Mouse (Mus musculus): ENCODE results near the gene Rbbp4. TPM values are rescaled to one million over a fixed set of nuclear protein-coding genes. Genes with fewer than 3 reads are reported as not detected.

Gene Rbbp4
- total and polyA plus RNA-seq, 3 experiments, result 16.8 to 70.7 (median 67.0) TPM

GRCm38 (mm10) chr4:129374219-129374755 is 39.1 kb upstream of the Rbbp4 start:
- DNase-seq, result no peak
- Histone ChIP-seq H3K36me3 (ENCODE audit: control insufficient read depth, insufficient read depth, low read length) (no peaks in the 10 kb centered on the region), H3K27me3 (ENCODE audit: control insufficient read depth, insufficient read depth, low read length) (no peaks in the 10 kb centered on the region), H3K9ac (ENCODE audit: low read depth, low read length) (no peak overlapping the region), H3K79me2 (replicated peaks; ENCODE audit: control insufficient read depth, insufficient read depth, low read length) (no peaks in the 10 kb centered on the region), H3K4me1 (ENCODE audit: control insufficient read depth, insufficient read depth, low read length) (no peaks in the 10 kb centered on the region; the same call in 1 of the 2 replicates), H3K4me3 (no peak overlapping the region), H3K27ac (no peak overlapping the region)
- intact Hi-C loops (cut with DNase I), result no loop called here
- WGBS, result 72% methylated on average over 11 of the region's 11 CpGs
- no peak for TF ChIP-seq POLR2A (IDR thresholded peaks at IDR 0.05; ENCODE audit: insufficient read depth, low read depth, low read length)
- TF ChIP-seq EP300 (IDR thresholded peaks at IDR 0.05; ENCODE audit: insufficient read depth, low read depth, low read length), result no peak
- no peak for TF ChIP-seq CTCF (IDR thresholded peaks at IDR 0.05)

DNA sequence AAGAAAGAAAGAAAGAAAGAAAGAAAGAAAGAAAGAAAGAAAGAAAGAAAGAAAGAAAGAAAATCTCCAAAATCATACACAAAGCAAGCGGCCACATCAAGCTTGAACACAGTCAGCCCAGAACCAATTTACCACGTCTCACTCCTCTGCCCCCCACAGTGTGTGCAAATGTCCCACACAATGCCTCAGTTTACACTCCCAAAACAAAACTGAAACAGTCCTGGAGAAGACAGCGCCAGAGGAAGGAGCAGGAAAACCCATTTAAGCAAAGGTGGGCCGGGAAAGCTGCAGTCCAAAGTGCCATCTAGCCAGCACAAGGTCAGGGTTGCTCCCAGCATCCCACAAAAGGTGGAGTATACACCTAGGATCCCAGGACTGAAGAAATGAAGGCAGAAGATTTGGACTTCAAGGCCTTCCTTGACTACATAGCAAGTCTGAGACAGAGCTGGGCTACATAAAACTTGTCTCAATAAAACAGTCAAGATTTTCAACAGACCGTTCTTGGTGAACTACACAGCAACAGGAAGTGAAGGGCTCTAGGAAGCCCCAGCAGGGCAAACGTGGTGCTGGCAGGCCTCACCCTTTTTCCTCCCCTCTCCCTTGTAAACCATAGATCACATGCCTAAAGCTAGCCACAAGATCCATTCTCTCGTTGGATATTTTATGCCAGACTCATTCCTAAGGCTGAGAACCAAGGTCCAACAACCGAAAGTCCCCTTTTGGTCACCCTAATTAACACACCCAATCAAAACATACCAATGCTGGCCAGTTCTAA is 38.2 kb upstream of the Rbbp4 start:
- Histone ChIP-seq H3K79me2 (replicated peaks; ENCODE audit: control insufficient read depth, insufficient read depth, low read length) (no peaks in the 10 kb centered on the region), H3K4me1 (ENCODE audit: control insufficient read depth, insufficient read depth, low read length) (no peaks in the 10 kb centered on the region; the same call in 1 of the 2 replicates), H3K9ac (ENCODE audit: low read depth, low read length) (no peak overlapping the region), H3K4me3 (no peak overlapping the region), H3K27ac (no peak overlapping the region), H3K27me3 (ENCODE audit: control insufficient read depth, insufficient read depth, low read length) (no peaks in the 10 kb centered on the region), H3K36me3 (ENCODE audit: control insufficient read depth, insufficient read depth, low read length) (no peaks in the 10 kb centered on the region)
- TF ChIP-seq POLR2A (IDR thresholded peaks at IDR 0.05; ENCODE audit: insufficient read depth, low read depth, low read length) (no peak), CTCF (IDR thresholded peaks at IDR 0.05) (no peak), EP300 (IDR thresholded peaks at IDR 0.05; ENCODE audit: insufficient read depth, low read depth, low read length) (no peak)
- intact Hi-C loops (cut with DNase I), result no loop called here
- WGBS, result 58% methylated on average over 8 of the region's 8 CpGs
- DNase-seq, result no peak

- H3K9ac ChIP-seq (ENCODE audit: low read depth, low read length), result no peak overlapping the region
- no peak for DNase-seq
- no peak for TF ChIP-seq EP300 (IDR thresholded peaks at IDR 0.05; ENCODE audit: insufficient read depth, low read depth, low read length)
- TF ChIP-seq CTCF (IDR thresholded peaks at IDR 0.05), result peak; percentile 27; the same call in 1 of the 2 replicates
- no peak for TF ChIP-seq POLR2A (IDR thresholded peaks at IDR 0.05; ENCODE audit: insufficient read depth, low read depth, low read length)
- H3K4me3 ChIP-seq, result no peak overlapping the region
- H3K4me1 ChIP-seq (ENCODE audit: control insufficient read depth, insufficient read depth, low read length), result no peaks in the 10 kb centered on the region; the same call in 1 of the 2 replicates
- no peak overlapping the region for H3K27ac ChIP-seq
- H3K27me3 ChIP-seq (ENCODE audit: control insufficient read depth, insufficient read depth, low read length), result no peaks in the 10 kb centered on the region
- intact Hi-C loops (cut with DNase I), result no loop called here
- H3K36me3 ChIP-seq (ENCODE audit: control insufficient read depth, insufficient read depth, low read length), result no peaks in the 10 kb centered on the region
- WGBS, result 96% methylated on average over 3 of the region's 3 CpGs
- no peaks in the 10 kb centered on the region for H3K79me2 ChIP-seq (replicated peaks; ENCODE audit: control insufficient read depth, insufficient read depth, low read length)
These were observed 36.2 kb upstream of the Rbbp4 start for GRCm38 (mm10) chr4:129371391-129371790.

GRCm38 (mm10) chr4:129365224-129365623 is 30.1 kb upstream of the Rbbp4 start:
- no peaks in the 10 kb centered on the region for H3K4me1 ChIP-seq (ENCODE audit: control insufficient read depth, insufficient read depth, low read length)
- H3K27ac ChIP-seq, result no peak overlapping the region
- TF ChIP-seq EP300 (IDR thresholded peaks at IDR 0.05; ENCODE audit: insufficient read depth, low read depth, low read length) (no peak), POLR2A (IDR thresholded peaks at IDR 0.05; ENCODE audit: insufficient read depth, low read depth, low read length) (no peak), CTCF (IDR thresholded peaks at IDR 0.05) (no peak)
- no peaks in the 10 kb centered on the region for H3K79me2 ChIP-seq (replicated peaks; ENCODE audit: control insufficient read depth, insufficient read depth, low read length)
- intact Hi-C loops (cut with DNase I), result no loop called here
- 84% methylated on average over 5 of the region's 5 CpGs for WGBS
- H3K9ac ChIP-seq (ENCODE audit: low read depth, low read length), result no peak overlapping the region
- no peak for DNase-seq
- no peaks in the 10 kb centered on the region for H3K27me3 ChIP-seq (ENCODE audit: control insufficient read depth, insufficient read depth, low read length)
- H3K4me3 ChIP-seq, result no peak overlapping the region
- H3K36me3 ChIP-seq (ENCODE audit: control insufficient read depth, insufficient read depth, low read length), result no peaks in the 10 kb centered on the region

GRCm38 (mm10) chr4:129364379-129364778 is 29.2 kb upstream of the Rbbp4 start:
- H3K36me3 ChIP-seq (ENCODE audit: control insufficient read depth, insufficient read depth, low read length), result no peaks in the 10 kb centered on the region
- no peak overlapping the region for H3K4me3 ChIP-seq
- H3K79me2 ChIP-seq (replicated peaks; ENCODE audit: control insufficient read depth, insufficient read depth, low read length), result no peaks in the 10 kb centered on the region
- H3K4me1 ChIP-seq (ENCODE audit: control insufficient read depth, insufficient read depth, low read length), result no peaks in the 10 kb centered on the region
- no peak for DNase-seq
- H3K27me3 ChIP-seq (ENCODE audit: control insufficient read depth, insufficient read depth, low read length), result no peaks in the 10 kb centered on the region
- intact Hi-C loops (cut with DNase I), result no loop called here
- H3K9ac ChIP-seq (ENCODE audit: low read depth, low read length), result no peak overlapping the region
- TF ChIP-seq EP300 (IDR thresholded peaks at IDR 0.05; ENCODE audit: insufficient read depth, low read depth, low read length), result no peak
- TF ChIP-seq POLR2A (IDR thresholded peaks at IDR 0.05; ENCODE audit: insufficient read depth, low read depth, low read length), result no peak
- TF ChIP-seq CTCF (IDR thresholded peaks at IDR 0.05), result no peak
- WGBS, result 90% methylated on average over 3 of the region's 3 CpGs
- no peak overlapping the region for H3K27ac ChIP-seq

DNA sequence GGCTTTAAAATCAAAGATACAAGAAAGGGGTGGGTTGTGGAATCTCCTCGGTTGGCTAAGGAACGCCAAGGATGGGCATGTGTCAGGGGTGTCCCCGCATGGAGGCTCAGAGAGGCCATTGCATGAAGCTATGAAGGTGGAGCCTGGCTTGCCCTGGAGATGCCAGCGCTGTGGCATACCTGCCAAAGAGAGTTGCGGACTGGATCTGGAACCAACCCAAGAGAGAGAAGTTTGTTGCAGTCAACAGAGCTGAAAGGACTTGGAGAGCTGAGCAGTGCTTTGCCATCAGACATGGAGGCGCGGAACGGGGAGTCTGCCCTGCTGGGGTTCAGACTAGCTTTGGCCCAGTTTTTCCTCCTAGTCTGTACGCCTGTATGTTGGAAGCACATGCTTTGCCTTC is 28.3 kb upstream of the Rbbp4 start:
- no peak for TF ChIP-seq EP300 (IDR thresholded peaks at IDR 0.05; ENCODE audit: insufficient read depth, low read depth, low read length)
- no peak for TF ChIP-seq POLR2A (IDR thresholded peaks at IDR 0.05; ENCODE audit: insufficient read depth, low read depth, low read length)
- TF ChIP-seq CTCF (IDR thresholded peaks at IDR 0.05), result no peak
- no peak overlapping the region for H3K9ac ChIP-seq (ENCODE audit: low read depth, low read length)
- H3K27me3 ChIP-seq (ENCODE audit: control insufficient read depth, insufficient read depth, low read length), result no peaks in the 10 kb centered on the region
- H3K79me2 ChIP-seq (replicated peaks; ENCODE audit: control insufficient read depth, insufficient read depth, low read length), result no peaks in the 10 kb centered on the region
- DNase-seq, result no peak
- no peak overlapping the region for H3K4me3 ChIP-seq
- no peaks in the 10 kb centered on the region for H3K36me3 ChIP-seq (ENCODE audit: control insufficient read depth, insufficient read depth, low read length)
- no peaks in the 10 kb centered on the region for H3K4me1 ChIP-seq (ENCODE audit: control insufficient read depth, insufficient read depth, low read length)
- WGBS, result 86% methylated on average over 9 of the region's 9 CpGs
- H3K27ac ChIP-seq, result no peak overlapping the region
- intact Hi-C loops (cut with DNase I), result no loop called here
